Mouse (Mus musculus) midbrain, embryonic 10.5 days (tissue): ENCODE measurements around the gene Gmds. TPM values are rescaled to one million over a fixed set of nuclear protein-coding genes. Genes with fewer than 3 reads are reported as not detected.

Experiments
- DNase-seq: peaks from one replicate; pipeline ENCODE4 v3.0.0-alpha.2; 2017; ENCODE audit warnings: low spot score
- H3K27ac ChIP-seq: fragments of 300-500 bp; sonication (generic); replicated peaks from 2 replicates; pipeline ENCODE4 v1.5.1; 2016; ENCODE audit warnings: mild to moderate bottlenecking
- H3K27me3 ChIP-seq: fragments of 300-500 bp; sonication (generic); 2 replicates; pipeline ENCODE4 v1.6.1; 2016; ENCODE audit warnings: low read depth, mild to moderate bottlenecking; ENCODE audit not compliant: poor library complexity, severe bottlenecking
- H3K36me3 ChIP-seq: fragments of 300-500 bp; sonication (generic); 2 replicates; pipeline ENCODE4 v1.6.1; 2016; ENCODE audit warnings: mild to moderate bottlenecking, moderate library complexity
- H3K4me1 ChIP-seq: fragments of 300-500 bp; sonication (generic); 2 replicates; pipeline ENCODE4 v1.6.1; 2016
- H3K4me3 ChIP-seq: fragments of 300-500 bp; sonication (generic); 2 replicates; pipeline ENCODE4 v1.5.1; 2016; ENCODE audit warnings: mild to moderate bottlenecking, moderate library complexity
- H3K9me3 ChIP-seq: fragments of 300-500 bp; sonication (generic); replicated peaks from 2 replicates; pipeline ENCODE4 v1.6.1; 2016; ENCODE audit warnings: mild to moderate bottlenecking
- WGBS: fragments of 180-500 bp; shearing (Covaris S2); methylation state at CpG from one replicate; pipeline ENCODE4 v1.1.7; 2016; 5-methylcytosine and 5-hydroxymethylcytosine counted together
- polyA plus RNA-seq: library from polyadenylated mRNA; unstranded; fragments of >200 nt; fragmentation: Nextera tagmentation; extraction: Ambion mirVana; gene quantifications from 2 replicates; pipeline ENCODE4 v1.2.1, GENCODE M21; 2016

Gmds gene
- polyA plus RNA-seq, 1 experiment from 2014 or later, result 29.9 TPM

DNA sequence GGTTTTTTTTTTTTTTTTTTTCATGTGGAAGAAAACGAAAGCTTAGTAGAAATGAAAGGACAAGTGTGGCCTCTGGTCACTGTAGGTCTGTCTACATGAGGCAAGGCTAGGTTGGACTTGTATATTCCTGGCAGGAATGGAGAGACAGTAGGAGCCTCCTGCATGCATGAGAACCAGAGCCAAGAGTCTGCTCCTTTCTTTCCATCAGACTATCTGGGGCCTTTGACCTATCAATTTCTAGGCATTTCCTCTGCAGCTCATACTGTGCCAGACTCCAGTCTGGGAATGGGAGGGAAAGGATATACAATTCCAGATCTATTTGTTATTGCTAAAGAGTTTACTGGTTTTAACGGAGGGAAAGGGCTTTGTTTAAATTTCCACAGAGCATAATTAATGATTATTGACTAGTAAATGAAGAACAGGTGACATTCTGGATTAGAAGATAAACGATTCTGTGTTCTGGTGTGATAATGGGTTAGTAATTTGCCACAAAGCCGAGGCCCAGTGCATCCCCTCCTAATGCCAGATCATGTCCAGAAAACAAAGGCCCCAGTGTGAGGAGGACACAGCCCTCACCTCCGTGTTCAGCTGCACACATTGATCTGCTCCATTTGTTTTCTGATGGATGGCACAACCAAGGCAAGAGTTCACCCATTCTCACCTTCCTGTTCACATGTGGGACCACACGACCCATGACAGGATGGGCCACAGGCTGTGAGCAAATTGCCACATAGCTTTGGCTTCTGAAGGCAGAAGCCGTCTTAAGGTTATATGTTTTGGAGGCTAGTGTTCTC lies 394.9 kb downstream of the Gmds start:
- WGBS, result 69% methylated on average over 7 of the region's 7 CpGs
- no peaks in the 10 kb centered on the region for H3K4me1 ChIP-seq
- H3K9me3 ChIP-seq, result no peaks in the 10 kb centered on the region
- H3K36me3 ChIP-seq, result no peaks in the 10 kb centered on the region
- DNase-seq, result no peak
- no peaks in the 10 kb centered on the region for H3K27me3 ChIP-seq
- H3K27ac ChIP-seq, result no peak overlapping the region
- no peak overlapping the region for H3K4me3 ChIP-seq

- no peak for DNase-seq
- Histone ChIP-seq H3K9me3 (no peaks in the 10 kb centered on the region), H3K4me1 (no peaks in the 10 kb centered on the region), H3K27ac (no peak overlapping the region), H3K27me3 (no peaks in the 10 kb centered on the region), H3K4me3 (no peak overlapping the region), H3K36me3 (no peaks in the 10 kb centered on the region)
- 82% methylated on average over 1 of the region's 1 CpGs for WGBS
Observed at GRCm38 (mm10) chr13:31929299-31929698, 409.2 kb downstream of the Gmds start.

DNA sequence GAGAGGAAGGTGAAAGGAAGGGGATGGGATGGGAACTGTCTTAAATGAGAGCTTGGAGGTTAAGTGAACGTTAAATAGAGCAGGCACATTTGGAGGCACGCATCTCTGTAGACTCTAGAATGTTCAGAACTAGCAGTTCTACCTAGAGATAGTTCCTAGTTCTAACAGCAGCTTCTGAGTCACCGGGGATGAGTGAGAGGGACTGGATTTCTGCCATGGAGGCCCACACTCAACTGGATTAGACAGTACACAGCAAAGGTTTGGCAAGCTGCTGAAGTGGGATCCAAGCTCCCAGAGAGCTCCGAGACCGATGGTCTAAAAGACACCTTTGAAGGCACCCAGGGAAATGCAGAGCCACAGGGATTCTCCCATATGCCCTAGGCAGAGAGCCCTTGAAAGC lies 411.9 kb downstream of the Gmds start:
- H3K36me3 ChIP-seq, result no peaks in the 10 kb centered on the region

DNA sequence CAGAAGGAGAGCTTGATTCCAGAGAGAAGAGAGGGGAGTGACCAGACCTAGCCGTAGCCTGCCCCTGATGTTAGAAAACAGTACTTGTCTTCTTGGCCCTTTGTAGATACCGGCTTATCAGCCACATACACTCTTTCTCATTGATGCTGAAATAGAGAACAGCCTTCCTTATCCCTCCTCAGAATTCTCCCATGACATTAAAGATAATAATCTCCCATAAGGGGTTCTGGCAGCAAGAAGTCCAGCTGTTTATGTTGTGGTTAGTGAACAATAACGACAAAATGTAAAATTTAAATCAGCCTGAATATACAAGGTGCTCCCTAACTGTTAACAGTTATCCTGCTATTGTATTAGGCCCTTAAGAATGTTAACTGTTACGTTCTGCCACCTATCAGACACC lies 414.0 kb downstream of the Gmds start:
- Histone ChIP-seq H3K4me3 (no peak overlapping the region), H3K27ac (no peak overlapping the region), H3K9me3 (no peaks in the 10 kb centered on the region), H3K4me1 (no peaks in the 10 kb centered on the region), H3K36me3 (no peaks in the 10 kb centered on the region), H3K27me3 (no peaks in the 10 kb centered on the region)
- 87% methylated on average over 4 of the region's 4 CpGs for WGBS
- DNase-seq, result no peak

More for the DNA sequence above, 411.9 kb downstream of the Gmds start:
- H3K4me3 ChIP-seq, result no peak overlapping the region
- H3K27me3 ChIP-seq, result no peaks in the 10 kb centered on the region
- no peaks in the 10 kb centered on the region for H3K4me1 ChIP-seq
- 76% methylated on average over 5 of the region's 5 CpGs for WGBS
- no peak overlapping the region for H3K27ac ChIP-seq
- no peaks in the 10 kb centered on the region for H3K9me3 ChIP-seq
- no peak for DNase-seq

- no peak overlapping the region for H3K4me3 ChIP-seq
- no peaks in the 10 kb centered on the region for H3K27me3 ChIP-seq
- H3K27ac ChIP-seq, result no peak overlapping the region
- peaks cover 4% of the 10 kb centered on the region; the same call in 1 of the 2 replicates for H3K4me1 ChIP-seq
- H3K9me3 ChIP-seq, result no peaks in the 10 kb centered on the region
- 83% methylated on average over 2 of the region's 2 CpGs for WGBS
- no peaks in the 10 kb centered on the region for H3K36me3 ChIP-seq
- DNase-seq, result no peak
Observed at GRCm38 (mm10) chr13:31919716-31920115, 418.8 kb downstream of the Gmds start.

DNA sequence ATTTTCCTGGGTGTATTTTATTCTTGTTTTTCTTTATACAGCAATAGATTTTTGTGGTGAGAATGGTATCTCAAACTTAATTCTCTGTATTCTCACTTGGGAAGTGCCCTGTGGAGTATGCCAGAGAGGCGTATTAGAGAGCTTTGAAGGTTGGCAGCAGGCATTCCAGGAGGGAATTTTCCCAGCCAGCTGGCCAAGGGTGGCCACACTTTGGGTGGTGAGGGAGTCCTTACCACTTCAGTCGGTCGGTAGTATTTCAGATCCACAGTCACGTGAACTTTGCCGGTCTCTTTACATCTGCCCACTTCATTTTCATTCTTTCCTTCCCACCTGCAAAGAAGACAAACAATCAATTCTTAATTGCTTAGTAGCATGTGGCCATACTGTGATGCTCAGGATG lies 421.2 kb downstream of the Gmds start:
- Histone ChIP-seq H3K9me3 (no peaks in the 10 kb centered on the region), H3K27me3 (no peaks in the 10 kb centered on the region), H3K4me3 (no peak overlapping the region), H3K36me3 (no peaks in the 10 kb centered on the region), H3K4me1 (peaks cover 5% of the 10 kb centered on the region), H3K27ac (no peak overlapping the region)
- DNase-seq, result no peak
- WGBS, result 38% methylated on average over 5 of the region's 5 CpGs

DNA sequence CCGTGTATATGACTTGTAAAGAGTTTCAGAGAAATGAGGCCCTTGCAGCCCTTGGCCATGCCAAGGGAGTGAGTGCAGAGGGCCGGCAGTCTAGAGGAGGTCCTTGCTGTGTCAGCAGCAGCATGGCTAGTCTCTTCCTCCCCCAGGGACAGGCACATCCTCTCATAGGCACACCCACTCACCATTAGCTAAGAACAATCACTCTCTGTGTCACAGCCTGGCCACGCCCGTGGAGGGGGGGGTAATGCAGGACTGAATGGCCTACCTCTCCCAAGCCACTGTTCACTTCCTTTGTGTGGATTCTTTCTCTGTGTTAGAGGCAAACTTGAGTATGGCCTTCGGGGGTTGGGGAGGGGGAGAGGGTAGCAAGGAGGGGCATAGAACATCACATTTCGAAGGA lies 422.8 kb downstream of the Gmds start:
- Histone ChIP-seq H3K4me3 (no peak overlapping the region), H3K27me3 (no peaks in the 10 kb centered on the region), H3K4me1 (peaks cover 19% of the 10 kb centered on the region), H3K36me3 (no peaks in the 10 kb centered on the region), H3K9me3 (no peaks in the 10 kb centered on the region), H3K27ac (no peak overlapping the region)
- peak; percentile 17 for DNase-seq
- WGBS, result 71% methylated on average over 6 of the region's 6 CpGs

DNA sequence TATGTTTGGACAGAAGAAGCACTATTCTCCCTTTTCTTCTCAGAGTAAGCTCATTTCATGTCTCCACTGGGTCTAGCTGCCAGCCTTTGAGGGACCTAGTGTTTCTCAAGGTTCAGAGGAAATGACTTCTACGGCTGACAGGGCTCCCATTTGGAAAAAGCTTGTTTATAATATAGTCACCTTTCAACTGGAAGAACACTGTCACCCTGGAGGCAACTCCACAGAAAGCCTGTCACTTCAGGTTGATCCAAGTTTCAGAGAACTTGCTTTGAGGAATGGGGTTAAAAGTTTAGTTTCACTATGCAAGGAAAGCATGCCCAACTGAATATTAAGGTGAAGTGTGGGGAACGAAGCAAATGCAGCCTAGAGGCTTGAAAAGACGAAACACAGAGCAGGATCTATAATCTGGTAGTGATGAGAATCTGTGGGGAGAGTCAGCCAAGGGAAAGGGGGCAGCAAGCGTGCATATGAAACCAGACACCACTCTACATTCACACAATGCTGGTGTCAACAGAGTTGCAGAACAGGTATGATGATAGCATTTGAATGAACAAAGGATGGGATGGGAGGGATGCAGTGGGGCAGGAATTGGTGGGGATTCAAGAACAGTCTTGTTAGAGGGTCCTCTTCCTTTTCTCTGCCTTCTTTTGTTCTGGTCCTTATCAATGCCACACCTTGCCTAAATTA lies 423.5 kb downstream of the Gmds start:
- H3K4me1 ChIP-seq, result peaks cover 23% of the 10 kb centered on the region
- no peaks in the 10 kb centered on the region for H3K27me3 ChIP-seq
- no peak for DNase-seq
- H3K36me3 ChIP-seq, result no peaks in the 10 kb centered on the region
- H3K9me3 ChIP-seq, result no peaks in the 10 kb centered on the region
- H3K27ac ChIP-seq, result no peak overlapping the region
- WGBS, result 72% methylated on average over 4 of the region's 4 CpGs
- no peak overlapping the region for H3K4me3 ChIP-seq

GRCm38 (mm10) chr13:31911956-31912355 lies 426.6 kb downstream of the Gmds start:
- Histone ChIP-seq H3K4me1 (peaks cover 23% of the 10 kb centered on the region), H3K4me3 (no peak overlapping the region), H3K9me3 (no peaks in the 10 kb centered on the region), H3K27ac (no peak overlapping the region; the same call in 1 of the 2 replicates), H3K27me3 (no peaks in the 10 kb centered on the region), H3K36me3 (no peaks in the 10 kb centered on the region)
- 10% methylated on average over 5 of the region's 5 CpGs for WGBS
- DNase-seq, result peak; percentile 62

DNA sequence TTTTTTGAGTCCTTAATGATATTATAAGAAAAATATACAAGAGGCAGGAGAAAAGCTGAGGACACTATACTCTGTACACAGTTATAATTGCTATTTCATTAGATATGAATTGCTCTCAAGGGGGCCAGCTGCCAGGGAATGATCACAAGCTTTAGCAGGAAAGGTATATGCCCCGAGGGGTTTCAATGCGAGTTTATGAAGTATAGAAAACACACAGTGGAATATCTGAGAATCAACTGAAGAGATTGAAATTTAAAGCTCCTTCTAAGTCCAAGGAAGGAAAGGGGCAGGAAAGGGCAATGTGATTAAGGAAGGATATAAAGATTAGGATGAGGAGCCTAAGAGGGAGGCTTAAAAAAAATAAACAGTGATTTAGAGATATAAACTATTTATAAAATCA lies 427.2 kb downstream of the Gmds start:
- Histone ChIP-seq H3K27me3 (no peaks in the 10 kb centered on the region), H3K4me1 (peaks cover 23% of the 10 kb centered on the region), H3K27ac (no peak overlapping the region), H3K36me3 (no peaks in the 10 kb centered on the region), H3K4me3 (no peak overlapping the region), H3K9me3 (no peaks in the 10 kb centered on the region)
- 50% methylated on average over 2 of the region's 2 CpGs for WGBS
- no peak for DNase-seq

DNA sequence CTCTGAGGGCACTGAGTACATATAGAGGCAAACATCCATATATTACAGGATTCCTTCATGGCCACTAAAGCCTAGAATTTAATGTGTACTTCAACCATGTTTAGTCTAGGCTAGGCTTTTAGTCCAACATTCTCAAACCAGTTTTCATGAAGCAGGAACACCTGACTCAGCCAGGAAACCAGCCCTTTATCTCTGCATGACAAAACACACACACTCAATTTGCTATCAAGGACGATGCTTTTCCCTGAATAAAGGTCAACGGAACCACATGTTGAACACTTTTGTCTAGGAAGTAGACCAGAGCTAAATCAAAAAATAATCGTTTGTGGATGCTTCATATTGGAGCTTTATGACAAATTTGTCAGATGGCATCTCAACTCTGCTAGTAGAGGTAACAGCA lies 429.5 kb downstream of the Gmds start:
- Histone ChIP-seq H3K9me3 (no peaks in the 10 kb centered on the region), H3K4me1 (peaks cover 19% of the 10 kb centered on the region), H3K36me3 (no peaks in the 10 kb centered on the region), H3K27me3 (no peaks in the 10 kb centered on the region), H3K27ac (no peak overlapping the region), H3K4me3 (no peak overlapping the region)
- 89% methylated on average over 3 of the region's 3 CpGs for WGBS
- no peak for DNase-seq

- no peaks in the 10 kb centered on the region for H3K36me3 ChIP-seq
- no peak for DNase-seq
- 81% methylated on average over 1 of the region's 1 CpGs for WGBS
- H3K4me3 ChIP-seq, result no peak overlapping the region
- H3K27me3 ChIP-seq, result no peaks in the 10 kb centered on the region
- no peaks in the 10 kb centered on the region for H3K9me3 ChIP-seq
- no peak overlapping the region for H3K27ac ChIP-seq
- peaks cover 10% of the 10 kb centered on the region for H3K4me1 ChIP-seq
Observed at GRCm38 (mm10) chr13:31906514-31906913, 432.0 kb downstream of the Gmds start.

DNA sequence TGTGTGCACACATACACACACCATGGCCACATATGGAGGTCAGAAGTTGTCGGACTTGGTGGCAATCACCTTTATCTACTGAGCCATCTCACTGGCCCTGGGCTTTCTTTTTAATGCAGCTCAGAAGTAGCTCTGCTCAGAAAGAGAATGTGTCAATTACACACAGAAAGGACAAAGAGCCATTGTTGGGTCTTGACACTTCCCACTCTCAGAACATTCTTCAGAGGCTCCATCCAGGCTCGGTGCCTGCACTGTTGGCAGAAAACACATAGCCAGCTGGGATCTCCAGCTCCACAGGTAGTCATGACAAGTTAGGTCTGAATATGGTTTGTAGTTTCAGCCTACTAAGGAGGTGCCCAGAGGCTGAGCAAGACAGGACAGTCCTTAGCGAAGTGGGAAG lies 438.3 kb downstream of the Gmds start:
- no peaks in the 10 kb centered on the region for H3K4me1 ChIP-seq
- H3K27me3 ChIP-seq, result no peaks in the 10 kb centered on the region
- H3K4me3 ChIP-seq, result no peak overlapping the region
- 68% methylated on average over 3 of the region's 3 CpGs for WGBS
- no peaks in the 10 kb centered on the region for H3K36me3 ChIP-seq
- DNase-seq, result no peak
- H3K9me3 ChIP-seq, result no peaks in the 10 kb centered on the region
- no peak overlapping the region for H3K27ac ChIP-seq
